Mouse (Mus musculus) mesoderm, embryonic 11.5 days (tissue): ENCODE measurements around the gene Sox5.

Source experiments
- DNase-seq: peaks from one replicate; pipeline ENCODE4 v3.0.0-alpha.2; 2012; ENCODE audit warnings: low read depth, low spot score

Sox5 gene

GRCm38 (mm10) chr6:144445761-144446373 is 335.9 kb downstream of the Sox5 start:
- DNase-seq: peak; percentile 32

GRCm38 (mm10) chr6:144444367-144444766 is 337.4 kb downstream of the Sox5 start:
- no peak for DNase-seq

- DNase-seq: no peak
Measured at GRCm38 (mm10) chr6:144443681-144444080, 338.1 kb downstream of the Sox5 start.

GRCm38 (mm10) chr6:144429276-144429675 is 352.5 kb downstream of the Sox5 start:
- no peak for DNase-seq

GRCm38 (mm10) chr6:144408030-144408429 is 373.7 kb downstream of the Sox5 start:
- no peak for DNase-seq

- DNase-seq: peak; percentile 83
Measured at GRCm38 (mm10) chr6:144398115-144398514, 383.7 kb downstream of the Sox5 start.

GRCm38 (mm10) chr6:144393151-144393550 is 388.6 kb downstream of the Sox5 start:
- DNase-seq: no peak

- DNase-seq: no peak
Measured at GRCm38 (mm10) chr6:144389333-144390054, 392.3 kb downstream of the Sox5 start.

- DNase-seq: no peak
Measured at GRCm38 (mm10) chr6:144387539-144388255, 394.1 kb downstream of the Sox5 start.

GRCm38 (mm10) chr6:144380641-144381040 is 401.1 kb downstream of the Sox5 start:
- DNase-seq: no peak

GRCm38 (mm10) chr6:144380171-144380570 is 401.6 kb downstream of the Sox5 start:
- DNase-seq: no peak

- DNase-seq: no peak
Measured at GRCm38 (mm10) chr6:144374810-144375209, 407.0 kb downstream of the Sox5 start.

GRCm38 (mm10) chr6:144370699-144371098 is 411.1 kb downstream of the Sox5 start:
- DNase-seq: no peak

- no peak for DNase-seq
Measured at GRCm38 (mm10) chr6:144367626-144368077, 414.1 kb downstream of the Sox5 start.

- peak; percentile 49 for DNase-seq
Measured at GRCm38 (mm10) chr6:144361267-144362038, 420.3 kb downstream of the Sox5 start.

GRCm38 (mm10) chr6:144357081-144357480 is 424.7 kb downstream of the Sox5 start:
- no peak for DNase-seq

- DNase-seq: no peak
Measured at GRCm38 (mm10) chr6:144351049-144351448, 430.7 kb downstream of the Sox5 start.

- DNase-seq: no peak
Measured at GRCm38 (mm10) chr6:144343338-144343737, 438.4 kb downstream of the Sox5 start.

GRCm38 (mm10) chr6:144339554-144339953 is 442.2 kb downstream of the Sox5 start:
- no peak for DNase-seq

GRCm38 (mm10) chr6:144339006-144339405 is 442.8 kb downstream of the Sox5 start:
- no peak for DNase-seq

GRCm38 (mm10) chr6:144338221-144338620 is 443.6 kb downstream of the Sox5 start:
- DNase-seq: no peak
